Mouse (Mus musculus) limb, embryonic 10.5 days (tissue): Measurements from ENCODE around the gene Uggt1. TPM values are rescaled to one million over a fixed set of nuclear protein-coding genes. Genes with fewer than 3 reads are reported as not detected.

Experiments
- DNase-seq: peaks from one replicate; pipeline ENCODE4 v3.0.0-alpha.2; 2017; ENCODE audit warnings: low spot score
- H3K27ac ChIP-seq: fragments of 300-500 bp; sonication (generic); 2 replicates; pipeline ENCODE4 v1.5.1; 2016; ENCODE audit warnings: mild to moderate bottlenecking
- H3K27me3 ChIP-seq: fragments of 300-500 bp; sonication (generic); 2 replicates; pipeline ENCODE4 v1.6.1; 2016; ENCODE audit warnings: low read depth, mild to moderate bottlenecking; ENCODE audit not compliant: poor library complexity, severe bottlenecking
- H3K36me3 ChIP-seq: fragments of 300-500 bp; sonication (generic); 2 replicates; pipeline ENCODE4 v1.6.1; 2016; ENCODE audit warnings: mild to moderate bottlenecking, moderate library complexity
- H3K4me1 ChIP-seq: fragments of 300-500 bp; sonication (generic); 2 replicates; pipeline ENCODE4 v1.6.1; 2016
- H3K4me3 ChIP-seq: fragments of 300-500 bp; sonication (generic); 2 replicates; pipeline ENCODE4 v1.5.1; 2016; ENCODE audit warnings: mild to moderate bottlenecking, moderate library complexity
- H3K9me3 ChIP-seq: fragments of 300-500 bp; sonication (generic); replicated peaks from 2 replicates; pipeline ENCODE4 v1.6.1; 2016; ENCODE audit warnings: mild to moderate bottlenecking
- WGBS: fragments of 180-500 bp; shearing (Covaris S2); methylation state at CpG from one replicate; pipeline ENCODE4 v1.1.7; 2016; 5-methylcytosine and 5-hydroxymethylcytosine counted together
- polyA plus RNA-seq: library from polyadenylated mRNA; unstranded; fragments of >200 nt; fragmentation: Nextera tagmentation; extraction: Ambion mirVana; gene quantifications from 2 replicates; pipeline ENCODE4 v1.2.1, GENCODE M21; 2016

The Uggt1 gene
- polyA plus RNA-seq, 1 experiment from 2014 or later, result 54.1 TPM

GRCm38 (mm10) chr1:36118061-36118685 lies 126.3 kb downstream of the Uggt1 start:
- no peaks in the 10 kb centered on the region for H3K36me3 ChIP-seq
- H3K4me1 ChIP-seq, result no peaks in the 10 kb centered on the region; the same call in 1 of the 2 replicates
- no peak for DNase-seq
- WGBS, result 84% methylated on average over 9 of the region's 9 CpGs
- H3K27me3 ChIP-seq, result no peaks in the 10 kb centered on the region
- no peak overlapping the region for H3K4me3 ChIP-seq
- H3K27ac ChIP-seq, result no peak overlapping the region
- H3K9me3 ChIP-seq, result no peaks in the 10 kb centered on the region

GRCm38 (mm10) chr1:36116488-36116887 lies 128.0 kb downstream of the Uggt1 start:
- no peaks in the 10 kb centered on the region for H3K27me3 ChIP-seq
- H3K4me1 ChIP-seq, result no peaks in the 10 kb centered on the region; the same call in 1 of the 2 replicates
- no peak overlapping the region for H3K27ac ChIP-seq
- no peak overlapping the region for H3K4me3 ChIP-seq
- no peaks in the 10 kb centered on the region for H3K36me3 ChIP-seq
- no peak for DNase-seq
- H3K9me3 ChIP-seq, result no peaks in the 10 kb centered on the region
- 81% methylated on average over 5 of the region's 5 CpGs for WGBS

DNA sequence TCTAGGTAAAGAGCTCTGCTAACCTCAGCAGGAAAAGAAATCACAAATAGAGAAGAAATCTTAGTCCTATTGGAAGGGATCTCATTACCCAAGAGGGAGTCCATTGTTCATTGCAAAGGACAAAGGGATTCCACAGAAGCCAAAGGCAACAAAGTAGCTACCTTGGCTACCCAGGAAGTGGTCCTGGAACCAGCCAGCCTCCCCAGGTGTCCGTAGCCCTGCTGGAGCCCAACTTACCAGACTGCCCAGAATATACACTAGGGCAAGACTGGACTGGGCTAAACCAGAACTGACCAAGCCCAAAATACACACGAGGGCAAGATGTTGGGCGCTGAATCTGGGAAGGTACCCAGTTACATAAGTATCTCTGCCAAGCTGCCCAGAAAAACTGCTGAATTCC lies 129.7 kb downstream of the Uggt1 start:
- no peak for DNase-seq
- Histone ChIP-seq H3K4me1 (no peaks in the 10 kb centered on the region; the same call in 1 of the 2 replicates), H3K27me3 (no peaks in the 10 kb centered on the region), H3K27ac (no peak overlapping the region), H3K4me3 (no peak overlapping the region), H3K9me3 (no peaks in the 10 kb centered on the region), H3K36me3 (no peaks in the 10 kb centered on the region)
- 90% methylated on average over 3 of the region's 3 CpGs for WGBS

GRCm38 (mm10) chr1:36113670-36114069 lies 130.8 kb downstream of the Uggt1 start:
- no peak for DNase-seq
- Histone ChIP-seq H3K4me3 (no peak overlapping the region), H3K27ac (no peak overlapping the region), H3K36me3 (no peaks in the 10 kb centered on the region), H3K9me3 (no peaks in the 10 kb centered on the region), H3K27me3 (no peaks in the 10 kb centered on the region), H3K4me1 (no peaks in the 10 kb centered on the region)
- WGBS, result 87% methylated on average over 8 of the region's 8 CpGs

DNA sequence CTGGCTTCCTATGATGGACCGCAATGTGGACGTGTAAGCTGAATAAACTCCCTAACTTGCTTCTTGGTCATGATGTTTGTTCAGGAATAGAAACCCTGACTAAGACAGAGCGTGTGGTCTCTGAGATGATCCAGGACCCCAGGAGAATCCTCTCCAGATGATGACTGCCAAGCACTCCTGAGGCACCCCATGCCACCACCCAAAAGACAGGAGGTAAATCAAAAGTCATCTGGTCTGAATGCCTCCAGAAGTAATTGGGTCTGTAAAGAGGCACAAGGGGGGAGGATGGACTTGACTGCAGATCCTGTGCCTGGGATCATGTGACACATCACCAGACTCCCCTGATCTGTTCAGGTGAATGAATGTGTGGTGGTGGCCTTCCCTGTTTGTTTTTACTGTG lies 131.9 kb downstream of the Uggt1 start:
- no peaks in the 10 kb centered on the region for H3K36me3 ChIP-seq
- DNase-seq, result no peak
- H3K9me3 ChIP-seq, result no peaks in the 10 kb centered on the region
- no peak overlapping the region for H3K27ac ChIP-seq
- WGBS, result 90% methylated on average over 3 of the region's 3 CpGs
- no peaks in the 10 kb centered on the region for H3K4me1 ChIP-seq
- H3K27me3 ChIP-seq, result no peaks in the 10 kb centered on the region
- no peak overlapping the region for H3K4me3 ChIP-seq

DNA sequence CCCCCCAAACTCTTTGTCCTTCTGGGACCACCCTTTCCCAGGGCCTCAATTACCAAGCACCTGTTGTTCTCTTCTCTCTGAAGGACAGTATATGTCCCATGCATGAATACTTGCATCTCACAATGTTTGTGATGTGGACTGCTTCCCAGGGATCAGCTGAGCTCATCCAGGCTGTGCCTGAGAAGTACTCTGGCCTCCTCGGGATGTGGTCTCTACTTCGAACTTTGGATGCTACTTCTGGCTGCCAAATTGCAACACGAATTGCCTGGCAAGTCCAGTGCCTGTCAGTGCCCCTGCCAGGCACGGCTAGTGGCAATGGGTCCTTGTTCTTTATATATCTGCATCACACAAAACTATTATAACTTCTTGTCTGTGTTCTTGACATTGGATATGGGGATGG lies 134.5 kb downstream of the Uggt1 start:
- H3K36me3 ChIP-seq, result peaks cover 18% of the 10 kb centered on the region

DNA sequence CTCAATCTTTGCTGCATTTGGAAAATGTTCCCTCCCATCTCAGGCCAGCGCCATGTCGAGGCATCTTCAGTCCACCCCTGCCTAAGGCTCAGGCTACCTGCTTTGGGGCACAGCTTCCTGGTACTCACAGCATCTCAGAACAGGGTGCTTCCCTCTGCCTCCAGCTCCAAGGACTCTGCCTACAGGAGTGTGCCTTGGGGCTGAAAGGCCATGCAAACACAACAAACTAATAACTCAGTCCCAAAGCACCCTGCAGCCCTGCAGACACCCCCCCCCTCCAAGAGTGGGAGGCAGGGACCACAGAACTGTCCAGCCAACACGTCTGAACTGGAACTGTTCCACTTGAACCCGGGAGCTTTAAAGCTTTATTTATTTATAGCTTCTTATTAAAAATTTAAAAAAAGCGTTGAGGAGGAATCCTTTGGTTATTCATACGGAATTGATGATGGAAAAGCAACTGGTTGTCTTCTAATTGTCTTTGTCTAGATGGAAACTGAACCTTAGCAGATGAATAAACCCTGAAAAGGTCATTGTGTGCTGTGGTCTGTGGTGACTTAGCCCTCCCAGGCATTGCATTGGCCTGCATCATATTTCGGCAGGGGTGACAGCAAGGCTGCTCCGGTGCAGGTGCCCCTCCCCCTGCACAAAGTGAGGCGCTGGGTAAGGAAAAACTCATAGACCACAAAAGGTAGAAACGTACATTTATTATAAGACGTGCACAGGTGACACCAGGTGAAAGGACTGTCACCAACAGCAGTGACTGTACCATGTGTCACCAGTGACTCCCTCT lies 138.4 kb downstream of the Uggt1 start:
- DNase-seq, result no peak
- Histone ChIP-seq H3K27me3 (no peaks in the 10 kb centered on the region), H3K4me1 (no peaks in the 10 kb centered on the region), H3K9me3 (no peaks in the 10 kb centered on the region), H3K36me3 (peaks cover 47% of the 10 kb centered on the region), H3K4me3 (no peak overlapping the region), H3K27ac (no peak overlapping the region)
- WGBS, result 89% methylated on average over 11 of the region's 11 CpGs

More for the DNA sequence above, 134.5 kb downstream of the Uggt1 start:
- WGBS, result 90% methylated on average over 4 of the region's 4 CpGs
- DNase-seq, result no peak
- H3K4me3 ChIP-seq, result no peak overlapping the region
- no peak overlapping the region for H3K27ac ChIP-seq
- H3K9me3 ChIP-seq, result no peaks in the 10 kb centered on the region
- H3K27me3 ChIP-seq, result no peaks in the 10 kb centered on the region
- no peaks in the 10 kb centered on the region for H3K4me1 ChIP-seq

DNA sequence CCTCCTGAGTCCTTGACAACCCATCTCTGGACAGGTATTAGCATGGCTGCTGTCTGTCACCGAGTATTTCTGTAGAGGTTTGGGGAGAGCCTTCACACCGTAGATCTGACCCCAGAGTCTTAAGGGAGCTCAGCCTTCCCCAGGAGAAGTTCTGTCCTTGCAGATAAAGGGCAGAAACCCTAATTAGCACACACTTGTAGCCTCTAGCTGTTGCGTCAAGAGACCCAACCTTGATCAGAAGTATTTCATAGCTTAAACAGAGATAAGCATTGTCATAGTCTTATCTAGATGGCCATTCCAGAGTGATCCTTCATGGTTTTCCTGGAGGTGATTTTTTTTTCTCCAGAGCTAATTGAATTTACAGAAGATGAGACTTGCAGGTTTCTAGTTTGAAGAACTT lies 144.1 kb downstream of the Uggt1 start:
- H3K27ac ChIP-seq, result no peak overlapping the region
- 95% methylated on average over 3 of the region's 3 CpGs for WGBS
- no peak overlapping the region for H3K4me3 ChIP-seq
- H3K4me1 ChIP-seq, result no peaks in the 10 kb centered on the region
- H3K9me3 ChIP-seq, result no peaks in the 10 kb centered on the region
- peaks cover 45% of the 10 kb centered on the region for H3K36me3 ChIP-seq
- H3K27me3 ChIP-seq, result no peaks in the 10 kb centered on the region
- DNase-seq, result no peak

DNA sequence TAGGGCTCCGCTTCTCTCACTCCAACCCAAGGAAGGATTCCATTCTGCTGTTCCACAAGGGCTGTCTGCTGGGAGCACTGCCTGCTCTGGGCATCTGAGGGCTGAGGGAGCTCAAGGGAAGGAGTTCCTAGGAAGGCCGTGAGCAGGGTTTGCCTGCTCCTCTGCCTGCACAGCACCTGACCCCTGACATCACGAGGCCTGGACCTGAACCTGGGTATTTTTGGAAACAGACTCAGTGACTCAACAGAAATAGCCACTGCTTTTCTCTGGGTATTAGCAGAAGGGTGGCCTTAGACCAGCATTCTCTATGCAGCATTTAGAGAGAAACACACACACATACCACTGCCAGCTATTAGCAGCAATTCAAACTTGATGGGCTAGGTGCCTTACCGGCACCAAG lies 146.1 kb downstream of the Uggt1 start:
- Histone ChIP-seq H3K4me1 (no peaks in the 10 kb centered on the region), H3K36me3 (peaks cover 45% of the 10 kb centered on the region)

GRCm38 (mm10) chr1:36095423-36096272 lies 148.9 kb downstream of the Uggt1 start:
- H3K36me3 ChIP-seq, result peaks cover 34% of the 10 kb centered on the region
- no peak overlapping the region for H3K27ac ChIP-seq
- 81% methylated on average over 12 of the region's 12 CpGs for WGBS
- H3K4me1 ChIP-seq, result no peaks in the 10 kb centered on the region
- H3K4me3 ChIP-seq, result no peak overlapping the region
- no peaks in the 10 kb centered on the region for H3K27me3 ChIP-seq
- no peaks in the 10 kb centered on the region for H3K9me3 ChIP-seq
- DNase-seq, result no peak

More for the DNA sequence above, 146.1 kb downstream of the Uggt1 start:
- Histone ChIP-seq H3K27me3 (no peaks in the 10 kb centered on the region), H3K9me3 (no peaks in the 10 kb centered on the region), H3K4me3 (no peak overlapping the region), H3K27ac (no peak overlapping the region)
- 93% methylated on average over 4 of the region's 4 CpGs for whole genome bisulfite sequencing
- no peak for DNase-seq

GRCm38 (mm10) chr1:36093741-36094140 lies 150.8 kb downstream of the Uggt1 start:
- H3K9me3 ChIP-seq, result no peaks in the 10 kb centered on the region
- peaks cover 34% of the 10 kb centered on the region for H3K36me3 ChIP-seq
- H3K27ac ChIP-seq, result no peak overlapping the region
- no peak overlapping the region for H3K4me3 ChIP-seq
- DNase-seq, result no peak
- H3K4me1 ChIP-seq, result peaks cover 13% of the 10 kb centered on the region
- WGBS, result 94% methylated on average over 8 of the region's 8 CpGs
- H3K27me3 ChIP-seq, result no peaks in the 10 kb centered on the region

DNA sequence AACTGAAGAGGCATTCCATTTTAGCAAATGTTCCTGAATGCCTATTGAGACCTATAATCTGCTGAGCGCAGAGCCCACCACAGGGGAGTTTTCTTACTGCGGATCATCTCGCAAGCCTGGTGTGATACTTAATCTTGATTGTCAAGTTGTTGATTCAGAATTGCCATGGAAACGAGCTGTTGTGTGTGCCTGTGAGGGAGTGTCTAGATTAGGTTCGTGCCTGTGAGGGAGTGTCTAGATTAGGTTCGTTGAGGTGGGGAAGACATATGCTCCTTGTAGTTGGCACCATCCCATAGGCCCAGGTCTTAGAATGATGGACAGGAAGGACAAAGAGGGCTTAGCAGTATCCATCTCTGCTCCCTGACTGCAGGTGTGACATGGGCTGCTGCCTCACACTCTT lies 153.3 kb downstream of the Uggt1 start:
- no peak for DNase-seq
- H3K27me3 ChIP-seq, result no peaks in the 10 kb centered on the region
- no peak overlapping the region for H3K27ac ChIP-seq
- H3K4me1 ChIP-seq, result peaks cover 27% of the 10 kb centered on the region
- H3K9me3 ChIP-seq, result no peaks in the 10 kb centered on the region
- H3K4me3 ChIP-seq, result no peak overlapping the region
- peaks cover 31% of the 10 kb centered on the region for H3K36me3 ChIP-seq
- 94% methylated on average over 6 of the region's 6 CpGs for WGBS

DNA sequence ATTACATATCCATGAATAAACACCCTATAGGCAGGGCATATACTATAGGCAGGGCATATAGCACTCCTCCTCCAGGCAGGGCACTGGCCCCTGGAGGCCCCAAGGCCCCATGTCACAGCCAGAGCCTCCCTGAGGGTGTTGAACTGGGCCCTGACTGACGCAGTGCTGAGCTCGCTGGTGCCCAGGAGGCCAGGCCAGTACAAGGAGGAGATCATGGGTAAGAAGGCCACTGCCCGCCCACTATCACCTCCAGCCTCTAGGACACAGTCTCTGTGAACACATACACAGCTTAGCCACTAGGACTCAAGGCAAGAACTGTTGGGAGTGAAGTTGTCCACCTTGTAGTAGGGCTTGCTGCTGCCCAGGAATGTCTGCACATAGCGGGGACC lies 153.8 kb downstream of the Uggt1 start:
- Histone ChIP-seq H3K4me3 (no peak overlapping the region), H3K36me3 (peaks cover 35% of the 10 kb centered on the region), H3K4me1 (peaks cover 27% of the 10 kb centered on the region), H3K9me3 (no peaks in the 10 kb centered on the region), H3K27ac (no peak overlapping the region), H3K27me3 (no peaks in the 10 kb centered on the region)
- WGBS, result 95% methylated on average over 4 of the region's 4 CpGs
- no peak for DNase-seq
